Mouse (Mus musculus) CH12.LX (cell line): ENCODE results near the gene Ifitm7.

Experiments
- CTCF ChIP-seq, 2 experiments: IDR thresholded peaks in 1 of 2; conservative IDR thresholded peaks in 1 of 2; 2 replicates each; pipeline ENCODE4 v1.5.1; 2011 to 2012; ENCODE audit warnings: low read depth in 2 of 2, low read length in 2 of 2, improper control_type of control experiment in 1 of 2, inconsistent platforms in 1 of 2, mild to moderate bottlenecking in 1 of 2, moderate library complexity in 1 of 2
- EP300 ChIP-seq: IDR thresholded peaks from 2 replicates; pipeline ENCODE4 v1.6.1; 2011; ENCODE audit warnings: low read length, improper control_type of control experiment
- MAX ChIP-seq: IDR thresholded peaks from 2 replicates; pipeline ENCODE4 v1.6.1; 2011; ENCODE audit warnings: low read length, improper control_type of control experiment
- MYC ChIP-seq: IDR thresholded peaks from 2 replicates; pipeline ENCODE4 v1.6.1; 2011; ENCODE audit warnings: low read depth, mild to moderate bottlenecking, improper control_type of control experiment, low read length
- NRF1 ChIP-seq: IDR thresholded peaks from 2 replicates; pipeline ENCODE4 v1.6.1; 2014; ENCODE audit warnings: low read depth, mild to moderate bottlenecking, inconsistent platforms, low read length, improper control_type of control experiment, moderate library complexity
- RAD21 ChIP-seq: IDR thresholded peaks from 2 replicates; pipeline ENCODE4 v1.6.1; 2011; ENCODE audit warnings: low read depth, mild to moderate bottlenecking, low read length, improper control_type of control experiment, moderate library complexity
- TCF12 ChIP-seq: IDR thresholded peaks from 2 replicates; pipeline ENCODE4 v1.6.1; 2014; ENCODE audit warnings: low read depth, mild to moderate bottlenecking, inconsistent platforms, low read length, improper control_type of control experiment
- ZNF384 ChIP-seq: IDR thresholded peaks from 2 replicates; pipeline ENCODE4 v1.6.1; 2012; ENCODE audit warnings: low read depth, low read length, improper control_type of control experiment, inconsistent platforms

- TF ChIP-seq TCF12 = no peak
- TF ChIP-seq MYC = no peak
- no peak for TF ChIP-seq ZNF384
- TF ChIP-seq EP300 = no peak
- TF ChIP-seq MAX = no peak
- TF ChIP-seq RAD21 = no peak
- TF ChIP-seq CTCF (conservative IDR thresholded peaks at IDR 0.05 in 1 of 2, IDR thresholded peaks at IDR 0.05 in 1 of 2; ENCODE audit: low read depth in 2 of 2, low read length in 2 of 2) = no peak
- no peak for TF ChIP-seq NRF1
Measured at GRCm38 (mm10) chr16:14029851-14030250, 43.2 kb upstream of the Ifitm7 start.
